Mouse (Mus musculus) cerebellum, postnatal 4 days (tissue): ENCODE data around the gene Fetub.

Experiments
- DNase-seq, 2 experiments: peaks; one replicate each; pipeline ENCODE4 v3.0.0; 2022; ENCODE audit warnings: low spot score in 2 of 2, mixed read lengths in 1 of 2

Fetub gene

DNA sequence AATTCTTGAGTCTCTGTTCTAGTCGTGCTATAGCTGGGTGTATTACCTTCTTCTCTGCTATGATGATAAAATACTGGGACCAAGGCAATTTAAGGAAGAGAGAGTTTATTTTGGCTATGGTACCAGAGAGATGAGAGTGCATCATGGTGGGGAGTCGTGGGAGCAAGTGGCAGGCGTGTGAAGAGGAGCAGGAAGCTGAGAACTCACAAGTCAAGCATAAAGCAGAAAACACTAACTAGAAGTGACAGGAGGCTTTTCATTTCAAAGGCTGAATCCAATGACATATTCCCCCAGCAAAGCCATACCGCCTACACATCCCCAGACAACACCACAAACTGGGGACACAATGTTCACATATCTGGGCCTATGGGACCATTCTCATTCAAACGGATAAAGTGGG is 44.1 kb downstream of the Fetub start:
- DNase-seq, result no peak

DNA sequence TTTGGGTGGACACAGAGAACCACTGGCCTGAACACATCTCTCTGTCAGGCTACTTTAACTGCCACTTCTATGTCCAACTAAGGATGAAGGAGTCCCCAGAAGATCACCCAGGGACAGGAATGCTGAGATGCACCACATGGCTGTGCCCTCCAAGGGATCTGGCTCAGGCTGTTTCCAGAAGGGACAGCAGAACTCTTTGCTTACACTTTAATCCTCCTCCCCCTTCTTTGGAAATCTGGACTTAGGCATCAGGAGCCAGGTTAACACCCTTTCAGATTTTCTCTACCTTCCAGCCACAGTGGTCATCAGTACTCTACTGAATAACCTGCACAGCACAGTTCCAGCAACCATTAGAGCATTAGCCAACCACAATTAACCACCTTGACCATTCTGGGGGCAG is 45.2 kb downstream of the Fetub start:
- DNase-seq, result no peak

- DNase-seq, result no peak
Measured at GRCm38 (mm10) chr16:22967383-22968030, 49.4 kb downstream of the Fetub start.
